Mouse (Mus musculus) layer of hippocampus, adult 9-10 months (tissue): ENCODE results near the gene Tmsb15a.
"Not testable (repeated sequence)": the region's sequence is repeated elsewhere in the genome, so short reads cannot be mapped to it uniquely, and the experiment has no call there.

Source experiments
- DNase-seq: peaks from one replicate; pipeline ENCODE4 v3.0.0; 2022; ENCODE audit warnings: low spot score

The Tmsb15a gene

DNA sequence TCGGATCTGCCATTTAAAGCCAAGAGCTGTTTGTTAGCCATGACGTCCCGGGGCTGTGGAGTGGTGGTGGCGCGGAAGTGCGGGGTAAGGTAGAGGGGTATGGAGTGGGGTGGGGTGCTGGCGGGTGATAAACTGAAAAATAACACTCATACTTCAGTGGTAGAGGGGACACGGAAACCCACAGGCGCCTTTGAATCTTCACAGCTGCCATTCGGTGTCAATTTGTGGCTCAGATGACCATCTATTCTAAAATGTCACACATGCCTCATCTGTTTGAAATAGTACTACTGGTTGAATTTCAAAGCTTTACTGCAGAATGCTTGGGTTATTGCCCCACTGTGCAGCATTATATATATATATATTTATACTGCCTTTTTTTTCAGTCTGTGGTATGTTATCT lies at the start of gene Tmsb15a:
Gene Tmsb15a, minus strand, starts transcription at position 101 of the 400 bp plus-strand sequence.
- DNase-seq, result no peak

DNA sequence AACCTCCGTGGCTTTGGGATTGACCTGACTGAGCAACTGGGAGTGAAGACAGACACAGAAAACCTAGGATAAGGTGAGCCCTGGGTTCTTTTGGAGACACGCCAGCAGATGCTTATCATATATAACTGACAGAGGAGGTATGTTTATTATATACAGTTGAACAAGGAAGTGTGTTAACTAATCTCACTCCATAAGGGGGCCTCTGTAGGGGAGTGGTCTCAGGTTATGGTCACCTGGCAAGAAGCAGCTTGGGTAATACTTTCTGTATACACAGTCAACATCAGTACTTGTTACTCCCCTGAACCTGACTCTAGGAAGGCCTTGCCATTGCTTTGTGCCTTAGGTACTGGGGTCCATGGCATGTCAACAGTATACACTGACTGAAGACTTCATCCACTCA lies 43.5 kb upstream of the Tmsb15a start:
- DNase-seq, result no peak

DNA sequence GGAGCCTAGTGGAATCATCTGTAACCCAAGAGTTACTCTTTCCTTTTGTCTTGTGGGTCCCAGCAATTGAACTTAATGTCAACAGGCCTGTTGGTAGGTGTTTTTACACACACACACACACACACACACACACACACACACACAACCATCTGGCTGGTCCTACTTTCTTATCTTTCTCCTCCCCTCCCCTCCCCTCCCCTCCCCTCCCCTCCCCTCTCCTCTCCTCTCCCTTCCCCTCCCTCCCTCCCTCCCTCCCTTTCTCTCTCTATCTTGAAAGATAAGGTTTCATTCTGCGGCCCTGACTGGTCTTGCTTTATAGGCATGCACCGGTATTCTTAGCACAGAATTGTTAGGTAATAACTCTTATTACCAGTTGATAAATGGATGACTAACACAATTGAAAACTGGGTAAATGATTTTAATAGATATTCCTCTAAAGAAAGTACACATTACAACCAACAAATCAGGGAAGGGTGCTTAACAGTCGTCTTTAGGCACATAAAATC lies 43.0 kb upstream of the Tmsb15a start:
- no peak for DNase-seq

DNA sequence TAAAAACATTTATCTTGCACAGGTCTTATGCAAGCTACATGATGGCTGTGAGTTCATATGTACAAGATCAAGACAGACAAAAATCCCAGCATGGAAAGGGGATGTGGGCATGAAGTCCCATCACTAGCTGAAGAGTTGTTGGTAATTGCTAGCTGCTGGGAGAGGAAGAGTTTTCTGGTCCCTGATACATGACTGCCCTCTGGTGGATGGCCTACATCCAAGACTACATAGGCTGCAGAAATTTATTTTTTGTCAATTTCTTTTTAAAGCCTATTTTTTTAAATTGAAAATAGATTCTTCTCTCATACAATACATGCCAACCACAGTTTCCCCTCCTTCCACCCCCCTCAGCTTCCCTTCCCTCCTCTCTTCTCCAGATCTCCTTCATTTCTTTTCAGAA lies 36.6 kb upstream of the Tmsb15a start:
- no peak for DNase-seq

DNA sequence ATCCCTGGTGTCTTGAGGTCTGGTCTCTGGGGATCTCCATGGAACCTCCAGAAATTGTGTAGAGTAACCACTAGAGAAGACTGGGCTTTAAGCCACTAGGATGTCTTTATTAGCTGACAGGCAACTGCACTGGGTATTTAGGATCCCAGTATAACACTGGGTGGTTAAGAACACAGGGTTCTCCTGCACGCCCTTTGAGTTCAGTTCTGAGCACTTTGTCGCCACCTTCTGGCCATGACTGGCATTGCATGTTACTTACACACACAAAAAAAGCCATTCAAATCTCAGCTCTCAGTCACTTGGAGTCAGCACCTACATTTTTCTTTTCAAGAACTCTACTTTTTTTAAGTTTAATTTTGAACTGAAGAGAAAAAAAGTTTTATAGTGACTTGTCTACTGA lies 27.8 kb upstream of the Tmsb15a start:
- DNase-seq, result peak; percentile 78

DNA sequence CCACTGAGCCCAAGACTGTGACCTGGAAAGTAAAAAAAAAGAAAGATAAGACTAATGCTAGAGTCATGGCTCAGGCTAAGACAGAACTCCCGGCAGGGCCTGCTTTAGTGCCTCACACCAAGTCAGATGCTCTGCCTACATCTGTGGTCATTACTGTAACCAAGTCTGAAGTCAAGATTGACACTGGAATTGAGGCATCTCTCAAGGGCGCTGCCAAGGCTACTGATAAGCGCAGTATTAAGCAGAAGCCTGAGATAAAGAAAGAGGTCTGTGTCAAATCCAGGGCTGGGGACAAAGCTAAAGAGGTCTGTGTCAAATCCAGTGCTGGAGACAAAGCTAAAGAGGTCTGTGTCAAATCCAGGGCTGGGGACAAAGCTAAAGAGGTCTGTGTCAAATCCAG lies 20.3 kb upstream of the Tmsb15a start:
- not testable (repeated sequence) for DNase-seq

DNA sequence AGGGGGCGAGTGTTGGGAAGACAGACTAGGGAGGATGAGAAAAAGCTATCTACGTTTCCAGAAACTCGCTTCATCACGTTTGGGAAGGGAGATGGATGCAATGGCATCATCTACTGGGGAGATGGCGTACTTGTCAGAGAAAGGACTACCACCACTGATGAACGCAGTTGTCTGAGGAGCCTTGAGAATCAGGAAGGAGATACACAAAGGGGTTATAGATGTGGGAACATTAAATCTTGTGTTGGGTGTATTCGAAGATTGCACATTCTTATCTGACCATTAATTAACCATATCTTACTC lies 17.9 kb upstream of the Tmsb15a start:
- no peak for DNase-seq

DNA sequence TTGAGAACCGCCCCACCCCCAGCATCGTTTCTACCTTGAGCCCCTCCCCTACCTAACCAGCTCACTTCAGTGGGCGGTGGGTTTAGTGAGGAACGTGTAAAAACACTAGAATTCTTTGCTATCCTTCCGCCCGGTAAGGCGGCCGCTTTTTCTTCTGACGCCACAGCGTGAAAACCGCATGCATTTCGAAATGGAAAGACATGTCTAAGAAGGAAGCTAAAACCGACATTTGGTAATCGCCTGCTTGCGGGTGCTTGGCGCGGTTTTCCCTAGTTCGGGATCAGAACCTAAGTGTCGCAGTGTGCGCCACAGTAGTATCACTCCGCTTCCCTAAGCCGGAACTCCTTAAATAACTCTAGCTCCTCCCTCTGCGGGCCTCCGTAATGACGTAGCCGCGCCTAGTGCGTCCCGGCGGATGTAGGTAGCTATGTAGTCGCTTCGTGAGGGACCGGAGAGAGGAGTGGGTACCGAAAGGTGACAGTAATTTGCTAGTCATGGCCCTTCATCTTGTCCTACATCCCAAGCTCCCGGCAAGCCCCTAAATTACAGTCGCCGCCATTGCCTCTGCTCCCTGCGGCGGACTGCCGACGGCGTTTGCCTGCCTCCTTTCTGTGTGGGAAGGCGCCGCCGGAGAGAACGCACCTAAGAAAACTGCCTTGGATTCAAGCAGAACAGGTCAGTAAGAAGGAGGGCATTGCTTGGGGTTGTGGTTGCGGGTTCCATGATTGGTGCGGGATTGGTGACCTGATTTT lies 17.4 kb upstream of the Tmsb15a start, which contains the start of the genes Armcx5 and Gprasp1:
Gene Armcx5, plus strand, starts transcription at position 430 of the 752 bp plus-strand sequence.
Gene Gprasp1, plus strand, starts transcription at position 430 of the 752 bp plus-strand sequence.
- DNase-seq, result peak; percentile 73

DNA sequence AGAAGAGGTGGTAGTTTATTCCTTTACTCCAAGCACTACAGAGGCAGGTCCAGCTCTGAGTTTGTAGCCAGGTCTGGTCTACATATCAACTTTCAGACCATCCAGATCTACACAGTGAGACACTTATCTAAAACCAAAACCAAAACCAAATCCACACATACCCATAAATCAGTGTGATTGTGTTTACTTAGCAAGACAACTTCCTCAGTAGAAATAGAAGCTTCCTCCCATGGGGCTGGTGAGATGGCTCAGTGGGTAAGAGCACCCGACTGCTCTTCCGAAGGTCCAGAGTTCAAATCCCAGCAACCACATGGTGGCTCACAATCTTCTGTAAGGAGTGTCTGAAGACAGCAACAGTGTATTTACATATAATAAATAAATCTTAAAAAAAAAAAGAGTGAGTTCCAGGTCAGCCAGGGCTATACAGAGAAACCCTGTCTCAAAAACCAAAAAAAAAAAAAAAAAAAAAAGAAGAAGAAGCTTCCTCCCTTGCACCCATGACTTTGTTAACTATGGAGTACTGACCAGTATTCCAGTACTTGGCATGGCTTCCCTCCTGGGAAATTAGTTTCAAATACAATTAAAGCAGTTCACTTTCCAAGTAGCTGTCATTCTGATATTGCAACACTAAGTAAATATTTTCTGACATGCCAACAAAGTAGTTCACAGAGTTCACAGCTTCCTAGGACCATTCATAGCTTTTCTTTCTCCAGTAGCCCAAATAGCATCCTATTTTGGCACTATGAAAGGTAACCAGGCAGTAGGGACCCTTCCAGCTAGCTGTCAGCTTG lies 13.9 kb upstream of the Tmsb15a start:
- no peak for DNase-seq

DNA sequence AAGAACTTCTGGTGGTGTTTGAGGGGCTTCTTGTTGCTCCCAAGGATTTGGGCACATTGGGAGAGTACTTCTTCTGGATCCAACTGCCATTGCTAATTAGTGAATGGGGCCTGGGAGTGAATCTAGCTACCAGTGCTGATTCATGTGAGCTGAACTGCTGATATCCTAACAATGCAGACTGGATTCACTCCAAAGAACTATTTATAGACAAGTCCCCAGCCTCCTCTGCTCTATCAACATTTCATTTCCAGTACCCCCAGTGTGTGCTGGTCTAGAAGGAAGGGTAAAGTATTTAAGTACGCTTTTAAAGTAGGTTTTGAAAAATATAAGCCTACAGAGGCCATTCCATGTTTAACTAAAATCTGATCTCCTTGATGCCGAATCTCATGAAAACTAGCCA lies 12.2 kb downstream of the Tmsb15a start:
- no peak for DNase-seq

DNA sequence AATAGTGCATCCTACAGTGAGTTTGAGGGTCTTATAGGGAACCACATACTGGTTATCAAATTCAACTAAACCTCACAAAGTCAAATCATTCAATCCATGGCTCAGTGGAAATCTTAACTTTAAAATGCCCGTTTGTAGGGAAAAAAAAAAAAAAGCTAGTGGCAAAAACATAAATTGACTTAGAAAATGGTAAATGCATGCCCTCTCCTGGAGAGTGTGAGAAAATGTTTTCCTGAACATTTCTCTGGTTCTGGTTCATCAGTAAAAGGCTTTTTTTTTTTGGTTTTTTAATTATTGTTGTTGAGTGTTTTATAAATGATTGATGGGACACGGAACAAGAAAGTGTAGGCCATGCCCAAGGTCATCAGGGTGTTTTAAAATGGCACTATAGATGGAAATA lies 20.7 kb downstream of the Tmsb15a start:
- DNase-seq, result no peak

DNA sequence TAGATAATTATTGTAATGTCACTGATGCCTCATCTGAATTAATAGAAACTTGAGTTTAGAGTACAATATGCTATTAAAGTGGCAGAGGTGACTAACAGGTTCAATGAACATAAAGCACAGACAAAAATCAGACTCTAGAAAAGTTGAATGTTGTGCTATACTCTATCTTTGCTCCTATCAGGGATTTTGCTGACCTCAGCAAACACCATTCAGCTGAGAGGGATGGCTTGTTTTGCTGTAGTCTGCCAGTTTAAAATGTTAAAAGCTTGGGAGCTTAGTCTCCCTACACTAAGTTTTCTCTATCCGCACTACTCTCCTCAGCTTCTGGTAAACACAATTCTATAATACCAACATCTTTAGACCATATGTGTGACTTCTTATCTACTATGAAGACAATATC lies 21.9 kb downstream of the Tmsb15a start:
- no peak for DNase-seq

DNA sequence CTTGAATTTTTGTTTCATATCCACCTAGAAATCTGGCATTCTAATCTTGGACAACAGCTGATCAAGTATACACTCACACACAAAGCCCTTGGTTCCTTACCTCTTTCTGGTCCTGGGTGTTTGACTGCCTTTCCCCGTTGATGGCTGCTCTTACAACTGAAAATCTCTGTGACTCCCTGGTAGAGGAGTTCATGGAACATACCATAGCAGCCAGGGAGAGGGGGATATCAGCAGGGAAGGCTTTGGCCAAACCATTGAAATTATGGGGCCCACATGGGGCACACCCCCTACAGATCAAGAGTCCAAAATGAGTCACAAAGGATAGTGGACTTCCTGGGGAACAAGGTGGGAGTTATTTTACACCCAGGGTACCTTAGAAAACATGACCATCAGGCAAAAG lies 31.4 kb downstream of the Tmsb15a start, which contains the start of gene Tcp11x2:
Gene Tcp11x2, minus strand, starts transcription at position 158 of the 400 bp plus-strand sequence.
- DNase-seq, result no peak

DNA sequence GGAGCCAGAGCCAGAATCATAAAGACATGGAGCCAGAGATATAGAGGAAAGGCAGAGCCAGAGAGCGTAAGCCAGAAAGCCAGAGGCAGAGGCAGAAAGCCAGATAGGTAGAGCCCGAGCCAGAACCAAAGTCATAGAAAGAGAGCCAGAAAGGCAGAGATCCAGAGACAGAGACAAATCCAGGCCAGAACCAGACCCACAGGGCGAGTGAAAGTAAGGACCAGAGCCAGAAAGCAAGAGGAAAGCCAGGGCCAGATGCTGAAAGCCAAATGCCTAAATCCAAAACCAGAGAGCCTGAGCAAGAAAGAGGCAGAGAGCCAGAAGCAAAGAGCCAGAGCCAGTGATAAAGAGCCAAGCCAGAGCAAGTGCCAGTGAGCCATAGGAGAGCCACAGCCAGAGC lies 37.3 kb downstream of the Tmsb15a start:
- no peak for DNase-seq

DNA sequence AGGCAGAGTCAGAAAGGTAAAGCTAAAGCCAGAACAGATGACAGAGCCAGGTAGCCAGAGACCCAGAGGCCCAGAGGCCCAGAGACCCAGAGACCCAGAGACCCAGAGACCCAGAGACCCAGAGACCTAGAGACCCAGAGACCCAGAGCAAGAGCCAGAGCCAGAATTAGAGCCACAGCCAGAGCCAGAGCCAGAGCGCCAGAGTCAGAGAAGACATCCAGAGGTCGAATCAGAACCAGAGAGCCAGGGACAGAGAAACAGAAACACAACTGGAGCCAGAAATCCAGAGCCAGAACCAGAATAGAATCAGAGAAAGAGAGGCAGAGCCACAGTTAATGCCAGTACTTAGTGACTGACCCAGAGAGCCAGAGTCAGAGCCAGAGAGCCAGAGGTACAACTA lies 43.2 kb downstream of the Tmsb15a start:
- DNase-seq, result no peak
